Mouse (Mus musculus) left cerebral cortex, adult 2 months (tissue): ENCODE measurements around the gene Grik5. TPM values are rescaled to one million over a fixed set of nuclear protein-coding genes. Genes with fewer than 3 reads are reported as not detected.
"Not testable (repeated sequence)": the region's sequence is repeated elsewhere in the genome, so short reads cannot be mapped to it uniquely, and the experiment has no call there.

ENCODE experiments used
- DNase-seq, 2 experiments: peaks; one replicate each; pipeline ENCODE4 v3.0.0; 2021 to 2022; ENCODE audit warnings: low spot score in 2 of 2, mixed read lengths in 1 of 2; ENCODE audit errors: extremely low spot score in 1 of 2
- H3K27ac ChIP-seq: fragments of 200-600 bp; 2 replicates; pipeline ENCODE4 v1.8.1; 2022
- H3K4me3 ChIP-seq: fragments of 200-600 bp; 2 replicates; pipeline ENCODE4 v1.8.1; 2022
- CTCF ChIP-seq: fragments of 200-600 bp; IDR thresholded peaks from 2 replicates; pipeline ENCODE4 v1.8.1; 2022; ENCODE audit warnings: antibody characterized with exemption, mild to moderate bottlenecking, moderate library complexity
- intact Hi-C: fragments of 180-260 bp; cut with DNase I; formaldehyde crosslinking; loops from one replicate; pipeline ENCODE4 v1.15.1; 2025
- total RNA-seq, 2 experiments: library from RNA; stranded (reverse); gene quantifications; 2 replicates each; pipeline ENCODE4 v1.2.3; 2021

Gene Grik5
- total RNA-seq, 2 experiments from 2014 or later, result 207 to 218 TPM

DNA sequence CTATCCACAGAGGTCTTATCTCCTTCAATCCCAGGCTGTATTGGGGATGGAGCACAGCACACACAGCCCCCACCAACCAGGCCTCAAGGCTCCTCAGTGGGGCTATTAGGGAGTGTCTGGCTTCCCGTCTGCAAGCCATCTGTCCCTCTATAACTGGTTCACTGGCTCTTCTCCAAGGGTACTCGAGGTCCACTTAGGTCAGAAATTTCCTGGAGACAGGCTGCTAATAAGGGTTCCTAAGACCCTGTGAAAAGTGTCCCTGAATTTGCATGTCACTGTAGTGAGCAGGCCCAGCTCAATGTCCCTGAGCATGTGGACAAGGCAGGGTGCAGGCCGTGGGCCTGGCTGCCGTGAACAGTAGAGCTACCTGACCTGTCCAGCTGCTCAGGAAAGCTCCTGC, 15.2 kb downstream of the Grik5 start:
- Histone ChIP-seq H3K27ac (no peak overlapping the region), H3K4me3 (no peak overlapping the region)
- TF ChIP-seq CTCF, result no peak
- DNase-seq, result no peak
- intact Hi-C loops, result no loop called here

DNA sequence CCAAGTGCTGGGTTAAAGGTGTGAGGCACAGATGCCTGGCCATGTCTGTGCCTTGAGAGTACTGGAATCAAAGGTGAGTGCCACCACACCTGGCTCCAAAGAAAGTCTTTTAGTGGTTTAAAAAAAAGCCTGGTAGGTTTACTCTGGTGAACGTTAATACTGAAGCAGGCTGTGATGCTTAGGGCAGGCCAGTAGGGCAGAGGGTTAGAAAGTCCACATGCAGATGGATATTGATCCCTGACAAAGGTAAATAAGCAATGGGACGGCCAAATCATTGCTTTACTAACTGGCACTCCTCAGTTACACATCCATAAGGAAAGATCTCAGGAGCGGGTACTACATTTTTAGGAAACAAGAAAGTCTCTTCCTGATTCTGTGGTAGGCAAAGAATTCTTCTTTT, 19.6 kb downstream of the Grik5 start:
- H3K27ac ChIP-seq, result no peak overlapping the region
- intact Hi-C loops, result no loop called here
- TF ChIP-seq CTCF, result no peak
- DNase-seq, result no peak
- H3K4me3 ChIP-seq, result no peak overlapping the region

DNA sequence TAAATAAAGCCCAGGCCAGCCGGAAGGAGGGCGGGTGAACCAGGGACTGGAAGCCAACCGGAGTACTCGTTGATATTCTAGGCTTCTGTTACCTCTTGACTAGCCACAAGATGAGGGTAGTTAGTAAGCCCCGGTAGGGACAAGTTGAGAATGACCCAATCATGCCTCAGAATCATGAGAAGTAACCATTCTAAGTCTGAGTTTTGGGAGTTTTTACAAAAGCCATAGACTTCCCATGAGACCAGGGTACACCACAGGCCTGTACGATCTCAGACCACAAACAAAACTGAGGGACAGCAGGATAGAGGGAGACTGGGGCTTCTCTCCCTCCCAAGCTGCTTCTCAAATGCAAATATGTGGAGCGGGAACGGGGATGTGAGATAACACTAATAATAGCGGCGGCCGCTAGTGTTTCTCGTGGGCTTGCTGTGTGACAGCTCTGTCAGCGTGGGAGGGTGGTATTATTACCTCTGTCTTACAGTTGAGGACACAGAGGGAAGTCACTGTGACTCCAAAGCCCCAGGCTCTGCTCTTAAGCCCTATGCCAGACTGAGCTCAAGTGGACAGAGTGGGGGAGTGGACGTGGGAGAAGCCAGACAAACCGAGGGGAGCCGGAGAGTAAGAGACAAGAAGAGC, 22.7 kb downstream of the Grik5 start:
- H3K27ac ChIP-seq, result peak overlapping the region; percentile 4; the same call in 1 of the 2 replicates
- H3K4me3 ChIP-seq, result no peak overlapping the region
- peak in 1 of 2 experiments; percentile 62 for DNase-seq
- TF ChIP-seq CTCF, result no peak
- intact Hi-C loops, result no loop called here

DNA sequence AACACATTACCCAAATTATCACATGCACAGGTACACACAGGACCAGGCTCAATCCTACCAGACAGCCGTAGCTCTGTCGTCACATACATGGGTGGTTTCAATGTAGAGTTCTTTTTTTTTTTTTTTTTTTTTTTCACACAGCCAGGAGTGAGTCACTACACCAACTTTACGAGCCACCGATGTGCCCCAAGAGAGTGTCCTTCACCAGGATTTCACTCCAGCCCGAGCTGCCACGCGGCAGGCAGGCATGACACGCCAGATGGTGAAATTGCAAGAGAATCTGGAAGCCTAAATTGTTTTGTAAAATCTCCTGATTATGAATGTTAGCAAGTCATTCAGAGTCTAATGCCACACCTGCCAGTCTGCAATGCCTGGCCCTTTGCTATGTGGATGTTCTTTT, 24.8 kb downstream of the Grik5 start:
- Histone ChIP-seq H3K4me3 (no peak overlapping the region), H3K27ac (peak overlapping the region; percentile 13; the same call in 1 of the 2 replicates)
- DNase-seq, result peak in 1 of 2 experiments; percentile 54
- intact Hi-C loops, result no loop called here
- no peak for TF ChIP-seq CTCF

DNA sequence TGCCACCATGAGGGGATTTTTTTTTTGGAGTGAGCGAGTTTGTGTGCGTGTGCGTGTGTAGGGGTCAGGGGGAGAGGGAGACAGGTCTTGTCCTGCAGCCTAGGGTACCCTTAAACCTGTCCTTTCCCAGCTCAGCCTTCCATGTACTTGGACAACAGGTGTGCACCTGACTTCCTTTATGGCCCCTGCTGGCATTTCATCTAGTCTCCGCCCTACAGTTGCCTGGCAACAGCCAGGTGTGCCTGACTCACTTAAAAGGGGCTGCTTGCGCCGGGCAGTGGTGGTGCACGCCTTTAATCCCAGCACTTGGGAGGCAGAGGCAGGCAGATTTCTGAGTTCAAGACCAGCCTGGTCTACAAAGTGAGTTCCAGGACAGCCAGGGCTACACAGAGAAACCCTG, 27.5 kb downstream of the Grik5 start:
- H3K27ac ChIP-seq, H3K4me3 ChIP-seq, intact Hi-C loops, DNase-seq: not testable (repeated sequence)

DNA sequence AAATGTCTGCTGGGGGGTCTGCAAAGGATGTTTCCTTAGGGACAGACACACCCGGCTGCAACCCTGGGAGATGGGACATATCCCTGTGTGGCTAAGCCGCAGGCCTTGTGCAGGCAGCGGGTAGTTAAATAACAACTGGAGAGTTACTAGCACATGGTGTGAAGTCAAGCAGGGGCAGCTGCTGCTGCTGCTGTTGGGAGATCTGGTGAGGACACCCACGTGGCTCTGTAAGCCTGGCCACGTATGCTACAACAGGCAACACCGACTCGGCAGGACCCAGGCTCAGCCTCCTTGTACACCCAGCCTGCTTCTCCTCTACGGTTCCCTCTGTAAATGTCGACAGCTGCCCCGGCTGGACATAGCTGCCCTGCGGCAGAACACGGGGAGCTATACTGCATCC, 30.2 kb downstream of the Grik5 start:
- H3K4me3 ChIP-seq, result no peak overlapping the region
- no peak for DNase-seq
- intact Hi-C loops, result no loop called here
- H3K27ac ChIP-seq, result 0 out of 2 replicates have a peak overlapping the region, but pooled peaks have one; percentile 15
- TF ChIP-seq CTCF, result no peak

DNA sequence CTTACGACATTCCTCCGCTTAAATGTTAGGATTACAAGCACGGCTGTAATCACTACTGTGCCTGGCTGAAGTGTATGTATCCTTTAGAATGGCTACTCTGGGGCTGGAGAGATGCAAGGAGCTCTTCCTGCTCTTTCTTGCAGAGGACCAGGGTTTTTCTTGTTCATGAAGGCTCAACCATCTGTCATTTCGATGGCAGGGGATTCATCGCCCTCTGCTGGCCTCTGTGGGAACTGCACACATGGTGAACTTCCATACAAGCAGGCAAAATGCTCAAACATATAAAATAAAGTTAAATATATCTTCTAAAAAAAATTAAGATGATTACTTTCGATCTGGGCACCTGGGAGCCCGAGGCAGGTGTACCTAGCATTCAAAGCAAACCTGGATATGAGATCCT, 36.2 kb downstream of the Grik5 start:
- intact Hi-C loops, result loop anchor here (2.0 kb wide), 1 partner anchor 25 kb away; no protein-coding TSS in a partner anchor
- Histone ChIP-seq H3K4me3 (no peak overlapping the region), H3K27ac (0 out of 2 replicates have a peak overlapping the region, but pooled peaks have one; percentile 17)
- peak; percentile 97 for TF ChIP-seq CTCF
- DNase-seq, result peak; percentile 69 to 86

DNA sequence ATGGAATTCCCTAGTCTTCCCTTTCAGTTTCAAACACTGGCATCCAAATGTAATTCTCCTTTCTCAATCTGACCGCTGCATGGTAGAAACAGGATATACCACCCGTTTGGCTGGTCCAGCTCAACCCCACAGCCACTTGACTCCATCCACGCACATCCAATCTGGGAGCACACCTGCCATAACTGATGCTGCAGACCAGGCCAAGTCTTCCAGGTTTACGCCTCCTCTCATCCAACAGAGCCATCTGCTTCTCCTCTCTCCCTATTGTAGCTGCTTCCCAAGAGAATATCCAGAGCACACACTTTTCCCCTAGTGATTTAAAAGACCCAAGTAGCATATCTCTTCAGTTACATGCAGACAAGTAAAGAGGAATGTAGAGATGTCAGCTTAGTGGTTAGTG, 37.4 kb downstream of the Grik5 start:
- DNase-seq, result no peak
- H3K4me3 ChIP-seq, result no peak overlapping the region
- no peak for TF ChIP-seq CTCF
- intact Hi-C loops, result loop anchor here (2.0 to 5.0 kb wide), 2 partner anchors 24 to 148 kb away; no protein-coding TSS in a partner anchor
- H3K27ac ChIP-seq, result peak overlapping the region; percentile 75

DNA sequence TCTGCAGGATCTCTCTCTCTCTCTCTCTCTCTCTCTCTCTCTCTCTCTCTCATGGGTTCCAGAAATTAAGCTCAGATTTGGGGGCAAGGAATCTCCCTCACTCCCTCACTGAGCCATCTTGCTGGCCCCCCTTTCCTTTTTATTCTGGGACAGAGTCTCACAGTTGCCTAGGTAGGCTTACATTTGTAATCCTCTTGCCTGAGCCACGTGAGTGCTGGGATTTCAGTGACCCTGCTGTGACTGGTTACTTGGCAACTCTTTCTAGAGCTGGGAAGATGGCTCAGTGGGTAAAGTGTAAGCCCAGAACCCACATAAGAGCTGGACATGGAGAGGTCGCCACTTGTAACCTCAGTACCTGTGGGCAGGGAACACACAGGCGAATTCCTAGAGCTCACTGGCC, 40.6 kb downstream of the Grik5 start:
- TF ChIP-seq CTCF, result no peak
- no peak overlapping the region for H3K4me3 ChIP-seq
- intact Hi-C loops, result loop anchor here (5.0 kb wide), 1 partner anchor 151 kb away; no protein-coding TSS in a partner anchor
- DNase-seq, result no peak
- no peak overlapping the region for H3K27ac ChIP-seq

DNA sequence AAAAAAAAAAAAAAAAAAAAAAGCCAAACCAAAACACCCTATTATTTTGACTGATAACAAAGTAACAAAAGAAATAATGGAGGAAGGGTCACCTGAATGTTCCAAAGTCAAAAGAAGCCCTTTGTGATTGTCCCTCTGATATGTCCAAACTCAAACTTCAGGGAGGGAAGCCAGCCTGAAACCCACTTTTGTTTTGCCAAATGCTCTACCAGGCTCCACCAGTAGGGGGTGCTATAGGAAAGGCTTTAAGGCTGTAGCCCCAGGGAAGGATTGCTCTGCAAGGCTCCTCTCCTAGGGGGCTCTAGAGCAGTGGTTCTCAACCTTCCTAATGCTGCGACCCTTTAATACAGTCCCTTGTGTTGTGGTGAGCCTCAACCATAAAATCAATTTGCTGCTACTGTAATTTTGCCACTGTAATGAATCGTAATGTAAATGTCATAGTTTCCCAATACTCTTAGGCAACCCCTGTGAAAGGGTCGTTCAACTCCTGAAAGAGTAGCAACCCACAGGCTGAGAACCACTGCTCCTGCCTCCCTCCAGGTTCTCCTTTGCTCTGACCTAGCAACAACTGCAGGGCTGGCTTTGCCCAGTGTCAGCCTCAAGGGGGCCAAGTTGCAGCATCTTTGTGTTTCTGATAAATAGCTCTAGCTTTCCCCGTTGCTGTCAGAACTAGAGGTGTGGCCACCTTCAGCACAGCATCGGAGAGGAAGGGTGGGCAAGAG, 42.0 kb downstream of the Grik5 start:
- Histone ChIP-seq H3K4me3 (no peak overlapping the region), H3K27ac (no peak overlapping the region)
- intact Hi-C loops, result loop anchor here (5.0 kb wide), 1 partner anchor 152 kb away; no protein-coding TSS in a partner anchor
- peak; percentile 68 to 82 for DNase-seq
- TF ChIP-seq CTCF, result peak; percentile 94

DNA sequence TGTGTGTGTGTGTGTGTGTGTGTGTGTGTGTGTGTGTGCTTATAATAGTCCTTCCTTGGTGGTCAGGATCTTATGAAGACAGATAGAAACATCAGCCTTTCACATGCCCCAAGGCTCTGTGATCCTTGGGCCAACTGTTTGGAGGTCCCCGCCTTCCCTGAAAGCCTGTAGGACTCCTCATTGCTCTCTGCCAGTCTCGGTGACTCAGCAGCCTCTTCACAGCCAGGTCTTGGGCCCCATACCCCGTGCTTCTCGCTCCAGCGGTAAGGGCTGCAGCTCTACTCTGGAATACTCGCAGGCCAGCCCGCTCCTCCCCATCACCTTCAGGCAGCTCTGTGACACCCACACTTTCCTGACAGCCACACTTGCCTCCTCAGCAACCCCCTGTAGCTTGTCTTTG, 45.7 kb downstream of the Grik5 start:
- no peak for TF ChIP-seq CTCF
- intact Hi-C loops, result loop anchor here (2.0 kb wide), 1 partner anchor 66 kb away; no protein-coding TSS in a partner anchor
- H3K27ac ChIP-seq, result no peak overlapping the region
- DNase-seq, result no peak
- H3K4me3 ChIP-seq, result no peak overlapping the region

DNA sequence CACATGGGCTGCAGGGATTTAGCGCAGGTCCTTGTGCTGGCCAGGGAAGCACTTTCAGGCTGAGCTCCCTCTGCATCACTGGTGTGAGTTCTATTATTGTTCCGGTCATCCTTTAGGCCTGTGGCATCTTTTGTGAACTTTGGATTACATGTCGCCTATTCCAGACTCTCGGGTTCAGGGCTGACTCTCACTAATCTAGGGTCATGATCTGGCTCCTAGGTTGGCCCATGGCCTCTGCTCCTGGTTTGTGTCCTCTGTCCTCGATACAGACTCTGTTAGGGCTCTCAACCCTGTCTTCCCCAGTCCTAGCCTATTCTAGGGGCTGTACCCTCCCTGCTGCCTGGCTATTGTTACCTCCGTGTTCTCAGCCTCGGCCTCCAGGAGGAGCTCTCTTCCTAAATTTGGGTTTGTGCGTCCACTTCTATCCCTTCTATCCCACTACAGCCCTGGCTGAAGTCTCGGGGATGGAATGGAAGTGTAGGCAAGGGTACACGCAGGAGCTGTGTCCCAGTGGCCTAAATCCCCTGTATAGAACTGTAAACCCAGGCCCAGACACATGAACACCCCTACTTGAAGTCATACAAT, 46.2 kb downstream of the Grik5 start:
- no peak overlapping the region for H3K27ac ChIP-seq
- no peak for DNase-seq
- peak; percentile 44 for TF ChIP-seq CTCF
- intact Hi-C loops, result loop anchor here (2.0 kb wide), 1 partner anchor 67 kb away; no protein-coding TSS in a partner anchor
- no peak overlapping the region for H3K4me3 ChIP-seq
